Mouse (Mus musculus) midbrain, embryonic 14.5 days (tissue): ENCODE measurements around the gene Cldn4. TPM values are rescaled to one million over a fixed set of nuclear protein-coding genes. Genes with fewer than 3 reads are reported as not detected.
"Not testable (repeated sequence)": the region's sequence is repeated elsewhere in the genome, so short reads cannot be mapped to it uniquely, and the experiment has no call there.

Experiments used
- ATAC-seq: fragments of 200-750 bp; cut with Nextera tagmentation; 2 replicates; pipeline ENCODE4 v1.8.0; 2017; ENCODE audit warnings: moderate number of reproducible peaks, moderate library complexity; ENCODE audit not compliant: low FRiP score, low TSS enrichment
- DNase-seq: peaks from one replicate; pipeline ENCODE4 v3.0.0-alpha.2; 2015
- H3K27ac ChIP-seq: fragments of 300-500 bp; sonication (generic); replicated peaks from 2 replicates; pipeline ENCODE4 v1.5.1; 2014; ENCODE audit warnings: mild to moderate bottlenecking, low read depth, low read length, moderate library complexity
- H3K27me3 ChIP-seq: fragments of 300-500 bp; sonication (generic); 2 replicates; pipeline ENCODE4 v1.6.1; 2014; ENCODE audit warnings: low read length, control low read depth, mixed read lengths; ENCODE audit not compliant: control insufficient read depth, insufficient read depth
- H3K36me3 ChIP-seq: fragments of 300-500 bp; sonication (generic); 2 replicates; pipeline ENCODE4 v1.6.1; 2014; ENCODE audit warnings: low read length, control low read depth; ENCODE audit not compliant: control insufficient read depth, insufficient read depth
- H3K4me1 ChIP-seq: fragments of 300-500 bp; sonication (generic); 2 replicates; pipeline ENCODE4 v1.6.1; 2014; ENCODE audit warnings: mild to moderate bottlenecking, antibody characterized with exemption, low read length, control low read depth; ENCODE audit not compliant: control insufficient read depth, insufficient read depth
- H3K4me2 ChIP-seq: fragments of 300-500 bp; sonication (generic); 2 replicates; pipeline ENCODE4 v1.6.1; 2014; ENCODE audit warnings: mild to moderate bottlenecking, low read length, moderate library complexity
- H3K4me3 ChIP-seq: fragments of 300-500 bp; sonication (generic); replicated peaks from 2 replicates; pipeline ENCODE4 v1.5.1; 2014; ENCODE audit warnings: low read depth, low read length
- H3K9ac ChIP-seq: fragments of 300-500 bp; sonication (generic); replicated peaks from 2 replicates; pipeline ENCODE4 v1.6.1; 2014; ENCODE audit warnings: mild to moderate bottlenecking, low read length, moderate library complexity
- H3K9me3 ChIP-seq: fragments of 300-500 bp; sonication (generic); 2 replicates; pipeline ENCODE4 v1.6.1; 2016; ENCODE audit warnings: low read length, control low read depth, mixed read lengths; ENCODE audit not compliant: control insufficient read depth
- WGBS: fragments of 180-500 bp; shearing (Covaris S2); extraction: QIAGEN DNeasy Blood & Tissue Kit; methylation state at CpG from one replicate; pipeline ENCODE4 v1.1.7; 2014; 5-methylcytosine and 5-hydroxymethylcytosine counted together
- polyA plus RNA-seq: library from polyadenylated mRNA; unstranded; fragments of >200 nt; fragmentation: Nextera tagmentation; extraction: Ambion mirVana; gene quantifications from 2 replicates; pipeline ENCODE4 v1.2.1, GENCODE M21; 2014

The Cldn4 gene
- polyA plus RNA-seq, 1 experiment from 2014 or later, result not detected

DNA sequence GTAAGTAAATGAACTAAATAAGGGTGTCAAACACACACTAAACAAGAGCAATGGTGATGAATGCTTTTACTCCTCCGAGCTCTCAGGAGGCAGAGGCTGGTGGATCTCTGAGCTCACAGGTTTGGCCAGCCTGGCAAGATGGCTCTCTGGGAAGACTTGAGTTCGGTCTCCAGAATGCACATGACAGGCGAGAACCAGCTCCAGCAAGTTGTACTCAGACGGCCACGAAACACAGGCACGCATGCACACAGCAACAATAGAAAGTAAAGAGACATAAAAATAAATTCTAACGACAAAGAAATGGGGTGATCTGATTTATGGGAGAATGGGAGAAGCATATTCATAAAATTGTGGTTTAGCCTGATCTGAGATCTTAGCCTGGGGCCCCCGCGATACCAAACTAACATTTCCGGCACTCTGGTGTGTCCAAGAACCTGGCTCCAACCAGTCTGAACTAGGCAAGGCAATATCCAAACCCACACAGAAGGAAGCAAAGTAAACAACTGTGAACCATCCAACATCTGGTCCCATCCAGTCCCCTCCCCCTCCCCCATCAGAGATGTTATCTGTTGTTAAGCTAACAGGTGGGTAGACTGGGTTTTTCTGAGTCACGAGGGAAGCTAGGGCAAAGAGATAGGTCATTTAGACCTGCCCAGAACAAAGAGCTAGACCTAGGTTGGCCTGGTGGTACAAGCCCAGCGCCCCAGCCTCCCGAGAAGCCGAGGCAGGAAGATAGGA lies 5.1 kb downstream of the Cldn4 start:
- Histone ChIP-seq H3K36me3 (no peaks in the 10 kb centered on the region), H3K9ac (no peak overlapping the region), H3K4me1 (no peaks in the 10 kb centered on the region), H3K4me2 (no peak overlapping the region), H3K27me3 (peaks cover 15% of the 10 kb centered on the region), H3K4me3 (no peak overlapping the region), H3K9me3 (no peaks in the 10 kb centered on the region), H3K27ac (no peak overlapping the region)
- DNase-seq, result no peak
- 87% methylated on average over 14 of the region's 14 CpGs for WGBS
- no peak for ATAC-seq

DNA sequence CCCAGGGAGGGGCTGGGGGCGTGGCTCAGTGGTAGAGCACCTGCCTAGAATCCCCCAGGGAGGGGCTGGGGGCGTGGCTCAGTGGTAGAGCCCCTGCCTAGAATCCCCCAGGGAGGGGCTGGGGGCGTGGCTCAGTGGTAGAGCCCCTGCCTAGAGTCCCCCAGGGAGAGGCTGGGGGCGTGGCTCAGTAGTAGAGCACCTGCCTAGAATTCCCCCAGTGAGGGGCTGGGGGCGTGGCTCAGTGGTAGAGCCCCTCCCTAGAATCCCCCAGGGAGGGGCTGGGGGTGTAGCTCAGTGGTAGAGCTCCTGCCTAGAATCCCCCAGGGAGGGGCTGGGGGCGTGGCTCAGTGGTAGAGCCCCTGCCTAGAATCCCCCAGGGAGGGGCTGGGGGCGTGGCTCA lies 7.2 kb downstream of the Cldn4 start:
- WGBS, result 88% methylated on average over 2 of the region's 7 CpGs
- not testable (repeated sequence) for H3K27ac ChIP-seq, H3K4me1 ChIP-seq, H3K36me3 ChIP-seq, H3K9me3 ChIP-seq, ATAC-seq, H3K9ac ChIP-seq, H3K27me3 ChIP-seq, H3K4me2 ChIP-seq, H3K4me3 ChIP-seq, DNase-seq

GRCm38 (mm10) chr5:134939069-134939468 lies 7.7 kb downstream of the Cldn4 start:
- DNase-seq (no peak), ATAC-seq (no peak)
- Histone ChIP-seq H3K9ac (no peak overlapping the region), H3K27ac (no peak overlapping the region), H3K4me2 (no peak overlapping the region), H3K27me3 (no peaks in the 10 kb centered on the region), H3K9me3 (no peaks in the 10 kb centered on the region), H3K4me3 (no peak overlapping the region), H3K36me3 (no peaks in the 10 kb centered on the region), H3K4me1 (no peaks in the 10 kb centered on the region)
- WGBS, result 71% methylated on average over 3 of the region's 3 CpGs

DNA sequence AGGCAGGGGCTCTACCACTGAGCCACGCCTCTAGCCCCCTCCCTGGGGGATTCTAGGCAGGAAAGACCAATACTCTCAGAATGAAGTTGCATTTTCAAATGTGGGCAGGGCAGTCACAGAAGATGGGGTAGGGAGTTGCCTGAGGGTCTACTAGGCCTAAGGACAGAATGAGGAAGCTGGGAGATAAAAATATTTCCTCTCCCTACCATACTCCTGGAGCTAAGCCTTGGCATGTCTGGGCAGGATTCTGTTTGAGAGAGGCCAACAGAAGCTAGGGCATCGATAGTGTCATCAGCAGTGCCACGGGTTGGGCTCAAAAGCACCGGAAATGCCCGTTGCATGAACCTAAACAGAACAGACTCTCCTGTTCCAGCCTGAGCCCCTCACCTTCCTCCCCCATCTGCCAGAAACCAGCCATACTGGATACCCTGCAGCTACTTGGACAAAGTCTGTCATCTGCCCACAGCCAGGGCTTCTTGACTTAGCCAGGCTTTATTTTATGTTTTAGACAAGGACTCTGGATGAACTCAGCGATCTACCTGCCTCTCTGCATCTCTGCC lies 10.0 kb downstream of the Cldn4 start:
- Histone ChIP-seq H3K4me2 (no peak overlapping the region), H3K4me1 (no peaks in the 10 kb centered on the region; the same call in 1 of the 2 replicates), H3K9me3 (no peaks in the 10 kb centered on the region), H3K9ac (no peak overlapping the region), H3K4me3 (no peak overlapping the region), H3K36me3 (no peaks in the 10 kb centered on the region), H3K27ac (no peak overlapping the region), H3K27me3 (no peaks in the 10 kb centered on the region)
- ATAC-seq (no peak), DNase-seq (no peak)
- WGBS, result 89% methylated on average over 6 of the region's 6 CpGs

- no peaks in the 10 kb centered on the region; the same call in 1 of the 2 replicates for H3K4me1 ChIP-seq
- no peak overlapping the region for H3K9ac ChIP-seq
- no peak overlapping the region for H3K27ac ChIP-seq
- H3K36me3 ChIP-seq, result no peaks in the 10 kb centered on the region
- H3K9me3 ChIP-seq, result no peaks in the 10 kb centered on the region
- no peaks in the 10 kb centered on the region for H3K27me3 ChIP-seq
- no peak overlapping the region for H3K4me2 ChIP-seq
- no peak overlapping the region for H3K4me3 ChIP-seq
- 94% methylated on average over 6 of the region's 6 CpGs for WGBS
- no peak for DNase-seq
- ATAC-seq, result no peak
Measured at GRCm38 (mm10) chr5:134936051-134936450, 10.7 kb downstream of the Cldn4 start.

DNA sequence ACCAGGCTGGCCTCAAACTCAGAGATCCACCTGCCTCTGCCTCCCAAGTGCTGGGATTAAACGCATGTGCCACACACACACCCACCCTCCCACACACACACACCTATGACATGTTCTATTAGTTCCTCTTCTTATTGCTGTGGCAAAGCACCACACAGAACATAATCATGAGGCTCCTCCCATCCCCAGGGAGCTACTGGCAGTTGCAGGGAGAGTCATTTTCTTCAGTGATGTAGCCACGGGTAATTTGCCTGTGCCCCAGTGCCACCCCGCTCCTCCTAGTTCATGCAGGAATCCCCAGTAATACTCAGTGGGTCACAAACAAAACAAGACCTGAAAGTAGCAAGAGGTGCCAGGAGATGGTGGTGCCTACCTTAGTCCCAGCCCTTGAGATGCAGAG lies 12.1 kb downstream of the Cldn4 start:
- 90% methylated on average over 3 of the region's 3 CpGs for WGBS
- no peak overlapping the region for H3K27ac ChIP-seq
- no peaks in the 10 kb centered on the region for H3K27me3 ChIP-seq
- no peak for ATAC-seq
- no peaks in the 10 kb centered on the region for H3K36me3 ChIP-seq
- no peak overlapping the region for H3K4me3 ChIP-seq
- no peak overlapping the region for H3K9ac ChIP-seq
- no peak for DNase-seq
- H3K4me2 ChIP-seq, result no peak overlapping the region
- H3K9me3 ChIP-seq, result no peaks in the 10 kb centered on the region
- no peaks in the 10 kb centered on the region; the same call in 1 of the 2 replicates for H3K4me1 ChIP-seq

DNA sequence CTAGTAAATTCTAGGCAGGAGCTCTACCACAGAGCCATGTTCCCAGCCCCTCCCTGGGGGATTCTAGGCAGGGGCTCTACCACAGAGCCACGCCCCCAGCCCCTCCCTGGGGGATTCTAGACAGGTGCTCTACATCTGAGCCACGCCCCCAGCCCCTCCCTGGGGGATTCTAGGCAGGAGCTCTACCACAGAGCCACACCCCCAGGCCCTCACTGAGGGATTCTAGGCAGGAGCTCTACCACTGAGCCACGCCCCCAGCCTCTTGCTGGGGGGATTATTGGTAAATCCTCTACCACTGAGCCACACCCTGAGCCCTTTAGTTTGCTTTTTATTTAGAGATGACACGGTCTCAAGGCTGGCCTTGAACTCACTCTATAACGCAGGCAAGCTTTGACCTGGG lies 13.0 kb downstream of the Cldn4 start:
- not testable (repeated sequence) for H3K4me2 ChIP-seq, ATAC-seq, H3K9me3 ChIP-seq, H3K27me3 ChIP-seq, H3K4me3 ChIP-seq, H3K36me3 ChIP-seq, H3K4me1 ChIP-seq, DNase-seq, H3K27ac ChIP-seq, H3K9ac ChIP-seq
- WGBS, result 86% methylated on average over 5 of the region's 5 CpGs

GRCm38 (mm10) chr5:134933281-134933680 lies 13.5 kb downstream of the Cldn4 start:
- no peak overlapping the region for H3K9ac ChIP-seq
- no peaks in the 10 kb centered on the region for H3K36me3 ChIP-seq
- no peaks in the 10 kb centered on the region for H3K27me3 ChIP-seq
- no peak overlapping the region for H3K27ac ChIP-seq
- ATAC-seq, result no peak
- no peak for DNase-seq
- H3K4me1 ChIP-seq, result no peaks in the 10 kb centered on the region; the same call in 1 of the 2 replicates
- no peaks in the 10 kb centered on the region for H3K9me3 ChIP-seq
- no peak overlapping the region for H3K4me2 ChIP-seq
- no peak overlapping the region for H3K4me3 ChIP-seq
- 98% methylated on average over 8 of the region's 8 CpGs for WGBS

DNA sequence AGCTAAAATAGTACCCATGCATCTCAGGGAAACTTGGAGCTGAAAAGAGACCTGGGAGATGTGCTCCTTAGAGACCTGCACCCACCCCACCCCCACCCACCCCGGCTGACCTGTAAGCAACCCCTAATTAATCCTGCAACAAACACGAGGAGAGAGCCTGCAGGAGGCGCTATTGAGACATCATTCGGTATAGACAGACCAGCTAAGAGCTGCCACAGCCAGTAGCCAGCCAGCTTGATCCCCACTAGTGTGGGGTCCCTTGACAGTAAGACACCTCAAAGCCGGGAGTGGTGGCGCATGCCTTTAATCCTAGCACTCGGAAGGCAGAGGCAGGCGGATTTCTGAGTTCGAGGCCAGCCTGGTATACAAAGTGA lies 13.8 kb downstream of the Cldn4 start:
- ATAC-seq, result no peak
- H3K4me2 ChIP-seq, result peak overlapping the region; percentile 95
- DNase-seq, result peak; percentile 66

More for the DNA sequence above, 13.8 kb downstream of the Cldn4 start:
- H3K27me3 ChIP-seq, result no peaks in the 10 kb centered on the region
- no peak overlapping the region for H3K27ac ChIP-seq
- peak overlapping the region; percentile 61 for H3K4me3 ChIP-seq
- H3K9me3 ChIP-seq, result no peaks in the 10 kb centered on the region
- WGBS, result 50% methylated on average over 9 of the region's 9 CpGs
- H3K9ac ChIP-seq, result peak overlapping the region; percentile 67; the same call in 1 of the 2 replicates
- no peaks in the 10 kb centered on the region; the same call in 1 of the 2 replicates for H3K4me1 ChIP-seq
- no peaks in the 10 kb centered on the region for H3K36me3 ChIP-seq
